Mouse (Mus musculus) WW6 (cell line): ENCODE measurements around the gene Mks1.
"Not testable (repeated sequence)": the region's sequence is repeated elsewhere in the genome, so short reads cannot be mapped to it uniquely, and the experiment has no call there.

Source experiments
- DNase-seq: peaks from one replicate; pipeline ENCODE4 v3.0.0-alpha.2; 2013; ENCODE audit warnings: low read depth, low spot score

The Mks1 gene

DNA sequence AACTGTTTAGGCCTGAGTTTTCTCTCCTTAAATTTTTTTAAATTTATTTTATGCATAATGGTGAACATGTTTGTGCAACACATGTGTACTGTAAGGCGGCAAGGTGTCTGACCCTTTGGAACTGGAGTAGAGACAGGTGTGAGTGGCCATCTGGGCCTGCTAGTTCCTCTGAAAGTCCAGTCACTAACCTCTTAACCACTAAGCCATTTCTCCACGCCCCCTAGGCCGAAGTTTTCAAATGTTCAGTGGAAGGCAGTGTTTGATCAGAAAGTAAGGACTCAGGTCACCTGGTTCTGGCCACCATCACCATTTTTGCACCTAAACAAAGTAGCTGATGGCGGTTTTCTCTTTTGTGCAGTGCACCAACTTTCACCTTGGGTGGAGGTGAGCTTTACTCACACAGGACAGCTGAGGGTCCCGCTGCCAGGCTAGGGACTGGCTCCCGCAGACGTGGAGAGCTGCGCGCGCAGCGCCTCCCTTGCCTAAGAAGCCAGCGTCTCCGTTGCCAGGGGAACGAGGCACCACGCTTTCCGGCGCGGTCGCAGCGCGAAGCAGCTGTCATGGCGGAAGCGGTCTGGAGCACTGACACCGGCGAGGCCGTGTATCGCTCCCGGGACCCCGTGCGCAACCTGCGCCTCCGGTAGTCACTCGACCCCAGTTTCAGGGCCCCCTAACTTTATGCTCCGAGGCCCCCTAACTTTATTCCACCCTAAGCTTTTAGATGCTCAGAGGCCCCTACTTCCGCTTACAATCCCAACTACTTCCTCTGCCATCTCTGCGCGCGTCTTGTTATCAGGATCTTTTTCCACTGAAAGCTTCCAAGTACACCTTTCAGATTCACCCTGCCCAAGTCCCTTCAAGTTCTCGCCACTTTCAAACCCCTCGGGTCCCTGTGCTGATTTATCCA is at the start of gene Mks1:
TSS of gene Mks1 (plus strand) at position 526 of the 907 bp plus-strand sequence.
- DNase-seq = peak; percentile 91

GRCm38 (mm10) chr11:87805448-87805847 is 47.6 kb upstream of the Mks1 start:
- no peak for DNase-seq

DNA sequence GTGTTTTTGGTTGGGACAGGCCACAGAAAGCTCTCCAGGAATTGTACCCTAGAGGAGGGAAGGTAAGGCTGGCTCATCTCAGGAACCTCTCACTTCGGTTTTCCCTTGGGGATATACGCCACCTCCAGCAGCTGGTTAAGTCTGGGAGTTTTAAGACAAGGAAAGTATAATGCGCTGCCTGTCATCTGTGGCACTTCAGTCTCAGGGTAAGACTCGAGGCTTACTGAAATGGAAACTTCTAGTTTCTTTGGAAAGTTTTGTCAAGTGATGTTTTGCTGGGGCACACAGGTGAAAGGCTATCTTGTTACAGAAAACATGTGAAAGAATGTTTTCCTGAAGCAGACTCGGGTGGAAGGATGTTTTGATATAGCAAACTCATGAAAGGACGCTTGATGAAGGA is 45.6 kb upstream of the Mks1 start:
- DNase-seq = no peak

GRCm38 (mm10) chr11:87808236-87808635 is 44.8 kb upstream of the Mks1 start:
- no peak for DNase-seq

- DNase-seq = no peak
Observed at GRCm38 (mm10) chr11:87811396-87811795, 41.6 kb upstream of the Mks1 start.

DNA sequence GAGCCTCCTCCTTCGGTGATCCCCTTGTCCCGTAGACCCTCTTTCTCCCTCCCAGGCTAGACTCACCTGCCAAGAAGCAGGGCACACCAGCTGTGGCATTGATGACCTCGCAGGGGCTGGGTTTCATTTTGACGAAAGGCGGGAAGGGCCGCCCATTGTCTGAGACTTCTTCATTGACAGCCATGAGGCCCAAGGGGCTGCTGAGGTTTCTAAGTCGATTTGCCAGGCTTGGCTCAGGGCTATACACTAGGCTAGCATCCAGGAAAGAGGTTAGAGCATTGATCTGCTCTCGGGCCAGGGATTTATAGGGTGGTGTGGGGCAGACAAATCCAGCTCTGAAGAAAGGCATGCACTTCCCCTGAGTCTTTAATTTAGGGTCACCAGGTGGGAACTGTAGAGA is 38.2 kb upstream of the Mks1 start:
- no peak for DNase-seq

DNA sequence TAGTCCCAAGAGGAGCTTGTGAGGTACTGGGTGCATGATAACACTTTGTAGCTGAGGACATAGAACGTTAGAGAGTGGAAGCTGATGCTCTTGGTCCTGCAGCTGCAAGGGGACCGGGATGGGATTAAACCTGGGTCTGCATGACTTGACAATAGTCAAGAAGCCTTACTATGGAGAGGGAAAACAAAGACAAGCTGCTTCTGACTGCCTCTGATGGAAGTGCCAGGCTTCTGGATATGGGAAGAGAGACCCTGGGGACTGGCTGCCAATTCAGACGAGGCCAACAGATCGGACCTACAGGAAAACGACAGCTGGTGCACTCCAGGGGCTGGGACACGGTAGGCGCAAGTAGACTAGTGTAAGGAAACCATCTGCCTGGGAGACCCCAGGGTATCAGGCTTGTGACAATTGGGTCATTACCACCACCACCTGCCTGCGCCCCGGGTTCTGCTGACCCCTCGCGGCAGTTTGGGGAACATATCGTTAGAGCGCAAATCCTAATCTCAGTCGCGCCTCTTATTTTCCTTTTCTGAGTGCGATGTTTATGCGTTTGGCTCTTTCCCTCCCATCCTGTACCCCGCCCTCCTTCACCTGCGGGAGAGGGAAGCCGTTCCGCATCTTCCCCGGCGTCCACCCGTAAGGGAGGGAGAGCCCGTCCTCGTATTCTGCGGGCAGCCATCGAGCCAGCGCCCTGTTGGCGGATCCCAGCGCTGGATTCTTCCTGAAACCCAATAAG is 36.1 kb upstream of the Mks1 start:
- peak; percentile 46 for DNase-seq

DNA sequence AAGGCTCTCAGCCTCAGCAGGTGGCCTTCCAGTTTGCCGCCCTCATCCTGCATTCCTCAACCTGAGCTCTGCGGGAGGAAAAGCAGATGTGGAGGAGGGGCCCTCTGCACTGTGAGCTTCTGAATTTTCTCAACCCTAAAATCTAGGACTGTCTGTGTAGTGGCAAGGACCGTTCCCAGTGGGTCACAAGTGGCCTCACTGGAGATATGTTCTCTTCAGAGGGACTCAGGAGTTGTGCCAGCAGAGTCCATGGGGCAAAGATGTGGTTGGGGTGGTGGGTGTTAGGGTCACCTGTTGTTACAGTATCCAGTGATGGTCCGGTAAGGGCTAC is 35.6 kb upstream of the Mks1 start:
- DNase-seq = peak; percentile 53

- no peak for DNase-seq
Observed at GRCm38 (mm10) chr11:87821502-87821901, 31.5 kb upstream of the Mks1 start.

- no peak for DNase-seq
Observed at GRCm38 (mm10) chr11:87828239-87828900, 24.6 kb upstream of the Mks1 start, which contains the start of gene Lpo. Gene Lpo, minus strand, starts transcription at chr11:87828289.

GRCm38 (mm10) chr11:87840676-87841075 is 12.3 kb upstream of the Mks1 start:
- DNase-seq = no peak

DNA sequence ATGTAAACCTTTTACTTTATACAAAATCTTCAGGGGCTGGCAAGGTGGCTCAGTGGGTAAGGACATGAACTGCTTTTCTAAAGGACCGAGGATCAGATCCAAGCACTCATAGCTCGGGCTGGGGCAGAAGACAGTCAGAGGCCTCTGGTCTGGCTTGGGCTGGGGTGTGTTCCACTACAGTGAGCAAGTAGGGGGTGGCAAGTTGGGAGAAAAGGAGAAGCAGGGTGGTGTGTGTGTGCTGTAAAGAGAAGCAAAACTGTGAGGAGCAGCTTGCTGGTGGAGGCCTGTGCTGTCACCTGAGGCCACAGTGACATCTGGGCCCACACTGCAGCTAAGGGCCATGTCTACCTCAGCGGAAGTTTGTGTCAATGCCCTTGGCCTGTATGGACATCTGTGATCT is 11.6 kb upstream of the Mks1 start:
- no peak for DNase-seq

DNA sequence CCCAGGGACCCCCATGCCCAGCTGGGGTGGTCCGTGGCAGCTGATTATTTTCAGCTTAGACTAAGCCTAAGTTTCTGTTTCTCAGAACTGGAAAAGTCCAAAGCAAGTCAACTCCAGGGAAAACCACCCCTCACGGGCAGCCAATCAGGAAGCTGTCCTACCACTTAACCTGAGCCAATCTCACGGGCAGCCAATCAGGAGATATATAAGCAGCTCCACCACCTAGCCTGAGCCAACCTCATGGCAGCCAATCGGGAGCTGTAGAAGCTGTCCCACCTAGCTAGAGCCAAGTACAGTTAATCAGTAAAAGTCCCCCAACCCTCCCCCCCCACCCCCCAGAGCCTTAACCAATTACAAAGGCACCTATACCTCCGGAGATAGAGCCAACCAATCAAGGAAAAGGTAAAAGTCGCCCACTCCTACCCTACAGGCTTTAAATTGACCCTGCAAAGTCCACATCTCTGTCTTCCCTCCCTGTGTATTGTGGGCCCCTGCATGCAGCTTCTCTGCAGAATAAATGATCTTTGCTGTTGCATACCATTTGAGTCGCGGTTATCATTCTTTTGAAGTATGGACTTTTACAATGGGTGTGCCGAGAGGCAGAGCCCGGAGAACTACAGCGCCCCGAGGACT is 5.9 kb upstream of the Mks1 start:
- DNase-seq = no peak

GRCm38 (mm10) chr11:87847884-87848283 is 5.1 kb upstream of the Mks1 start:
- no peak for DNase-seq

DNA sequence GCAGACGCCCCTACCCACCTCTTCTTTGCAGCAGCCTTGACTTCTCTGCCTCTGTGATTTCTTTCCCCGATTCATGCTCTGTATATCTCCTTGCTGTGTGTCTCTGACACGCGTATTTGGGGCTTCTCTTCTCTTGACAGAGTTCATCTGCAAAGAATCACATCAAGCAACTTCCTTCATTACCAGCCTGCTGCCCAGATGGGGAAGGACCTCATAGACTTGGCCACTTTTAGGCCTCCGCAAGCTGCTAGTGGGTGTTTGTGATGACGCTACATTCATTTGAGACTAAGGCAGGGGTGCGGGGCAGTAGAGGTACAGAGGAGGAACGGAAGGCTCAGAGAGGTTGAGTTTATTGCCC is 561 bp downstream of the Mks1 start:
- no peak for DNase-seq

- DNase-seq = no peak
Observed at GRCm38 (mm10) chr11:87854550-87854949, 1.5 kb downstream of the Mks1 start.

GRCm38 (mm10) chr11:87859273-87859672 is 6.3 kb downstream of the Mks1 start:
- DNase-seq = no peak

DNA sequence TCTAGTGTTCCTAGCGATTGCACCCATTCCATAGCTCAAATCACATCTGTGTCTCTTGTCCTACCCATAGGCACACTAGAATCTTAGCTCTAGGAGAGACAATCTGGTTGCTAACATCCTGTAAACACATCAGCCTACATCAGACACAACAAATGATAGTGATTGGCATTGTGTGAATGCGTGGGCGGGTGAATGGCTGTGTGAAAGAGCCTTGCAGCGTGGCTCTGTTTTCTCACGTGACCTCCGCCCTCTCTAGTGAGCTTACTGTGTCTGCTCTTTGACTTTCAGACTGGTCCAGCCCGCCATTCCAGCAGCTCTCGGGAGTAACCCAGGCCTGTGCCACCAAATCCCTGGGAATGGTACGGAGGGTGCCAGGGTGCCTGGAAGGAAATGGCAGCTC is 7.4 kb downstream of the Mks1 start:
- DNase-seq = no peak

GRCm38 (mm10) chr11:87862805-87863204 is 9.8 kb downstream of the Mks1 start:
- no peak for DNase-seq

DNA sequence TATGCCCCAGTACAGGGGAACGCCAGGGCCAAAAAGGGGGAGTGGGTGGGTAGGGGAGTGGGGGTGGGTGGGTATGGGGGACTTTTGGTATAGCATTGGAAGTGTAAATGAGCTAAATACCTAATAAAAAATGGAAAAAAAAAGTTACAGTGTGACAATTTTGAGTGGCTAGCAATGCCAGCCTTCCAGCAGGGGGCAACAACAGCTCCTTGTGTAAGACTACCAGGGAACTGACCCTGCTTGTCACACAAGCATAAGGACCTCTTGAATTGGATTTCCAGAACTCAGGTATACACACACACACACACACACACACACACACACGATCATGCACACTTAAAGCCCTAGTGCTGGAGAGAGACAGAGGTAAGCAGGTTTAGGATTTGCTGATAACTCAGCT is 13.9 kb downstream of the Mks1 start:
- not testable (repeated sequence) for DNase-seq

DNA sequence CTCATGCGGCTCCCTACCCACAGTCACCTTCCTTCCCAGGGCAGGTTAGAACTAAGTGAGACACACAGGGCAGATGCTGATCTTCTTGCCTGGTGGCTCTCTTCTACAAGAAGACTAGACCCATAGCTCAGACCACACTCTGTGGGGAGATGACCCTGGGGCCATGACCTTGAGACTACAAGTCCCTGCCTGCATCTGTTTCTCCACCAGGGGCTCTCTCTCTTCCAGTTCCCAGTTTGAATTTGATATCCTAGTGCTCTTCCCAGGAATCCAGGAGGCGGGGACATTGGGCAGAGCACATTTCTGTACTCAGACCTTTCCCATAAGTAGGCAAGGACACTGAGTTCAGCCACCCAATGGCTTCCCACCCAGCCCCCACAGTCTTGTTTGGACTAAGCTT is 17.1 kb downstream of the Mks1 start:
- DNase-seq = no peak

DNA sequence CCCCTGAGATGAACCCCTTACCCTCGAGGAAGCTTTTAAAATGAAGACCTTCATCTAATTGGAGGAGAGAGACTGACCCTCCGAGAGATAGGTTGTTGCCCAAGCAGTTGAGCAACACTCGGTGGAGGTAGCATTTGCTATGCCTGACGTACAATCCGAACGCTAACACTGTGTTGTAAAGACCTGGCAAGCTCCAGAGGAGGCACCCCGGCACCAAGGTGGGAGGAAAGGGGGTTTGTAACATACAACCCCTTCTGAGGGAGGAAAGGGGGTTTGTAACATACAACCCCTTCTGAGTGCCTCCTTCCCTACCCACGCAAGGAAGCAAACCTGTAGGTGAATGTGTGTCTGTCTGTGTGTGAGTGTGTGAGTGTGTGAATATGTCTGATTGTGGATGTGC is 18.8 kb downstream of the Mks1 start:
- DNase-seq = no peak
